8 mouse cellular contexts compared by ENCODE assay signal in the genomic region with DNA sequence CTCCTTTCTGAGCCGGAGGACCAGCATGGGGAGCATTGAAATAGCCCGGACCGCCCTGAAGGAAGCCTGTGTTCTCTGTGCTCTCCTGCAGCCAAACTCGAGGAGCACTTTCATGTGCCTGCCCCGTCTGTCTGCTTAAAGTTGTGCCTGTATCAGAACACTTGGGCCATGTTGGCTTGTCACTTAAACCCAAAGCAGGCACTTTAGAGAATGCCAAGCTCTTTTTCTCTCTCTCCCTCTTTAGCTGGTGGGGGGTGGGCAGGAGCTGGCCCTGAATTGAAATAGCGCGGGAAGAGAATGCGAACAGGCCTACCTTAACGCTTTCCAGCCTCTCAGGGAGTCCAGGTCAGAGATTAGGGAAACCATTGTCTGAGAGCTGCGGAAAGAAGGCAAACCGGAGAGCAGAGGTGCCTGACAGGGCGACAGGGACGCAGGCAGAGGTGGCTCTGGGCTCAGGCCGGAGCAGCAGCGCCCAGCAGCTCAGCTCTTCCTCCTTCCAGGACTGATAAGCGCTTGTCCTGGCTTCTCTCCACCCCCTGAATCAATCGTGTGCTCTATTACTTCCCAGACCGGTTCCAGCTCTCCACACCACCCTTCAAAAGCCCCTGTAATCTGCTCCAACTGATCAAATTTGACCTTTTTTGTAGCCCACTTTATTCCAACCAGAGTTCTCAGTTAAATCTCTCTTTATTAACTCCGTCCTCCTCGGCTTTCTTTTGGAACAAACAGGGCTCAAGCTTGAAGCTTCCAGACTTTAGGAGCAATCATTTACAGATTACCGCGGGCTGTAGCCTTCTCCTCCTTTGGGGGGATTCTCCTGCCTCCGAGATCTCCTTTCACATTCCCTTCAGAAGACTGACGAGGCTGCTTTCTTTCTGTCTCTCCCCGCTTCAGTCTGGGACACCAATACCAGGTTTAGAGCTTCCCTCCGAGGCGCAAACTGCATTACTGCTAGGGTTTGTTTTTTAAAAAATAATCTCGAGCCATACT.
DNase-seq lines count a peak whose midpoint lies in the region; ATAC-seq and TF ChIP-seq lines count a peak whose summit lies in the region.

No protein-coding gene starts in this region.

- DNase-seq in adrenal gland, postnatal 10 days, result peak; percentile 61
- peak; percentile 55 for DNase-seq in embryonic facial prominence, embryonic 14.5 days (ENCODE audit: low spot score)
- peak; percentile 66 for DNase-seq in heart, postnatal 0 days (ENCODE audit: low spot score)
- DNase-seq in frontal cortex, postnatal 25 days (ENCODE audit: low spot score in 2 of 2), result no peak
- DNase-seq in layer of hippocampus, postnatal 25 days (ENCODE audit: extremely low spot score in 1 of 2, low spot score in 1 of 2), result no peak

- peaks cover 3% of the 10 kb centered on the region for H3K79me3 ChIP-seq in C2C12 (ENCODE audit: low read depth)

- TF ChIP-seq CTCF in C2C12 (IDR thresholded peaks at IDR 0.05; ENCODE audit: control insufficient read depth, insufficient read depth, insufficient read length), result no peak
- TF ChIP-seq CTCF in heart, postnatal 0 days (IDR thresholded peaks at IDR 0.05; ENCODE audit: low read depth), result no peak

- peak overlapping the region; percentile 81 for H3K27ac ChIP-seq in embryonic facial prominence, embryonic 14.5 days (replicated peaks; ENCODE audit: low read depth, low read length)
- H3K27ac ChIP-seq in heart, postnatal 0 days (ENCODE audit: low read depth), result peak overlapping the region; percentile 98
- H3K27ac ChIP-seq in limb, embryonic 15.5 days, result peak overlapping the region; percentile 69

- H3K4me2 ChIP-seq in embryonic facial prominence, embryonic 14.5 days (ENCODE audit: low read depth, low read length), result peak overlapping the region; percentile 58
- H3K4me2 ChIP-seq in heart, postnatal 0 days (ENCODE audit: low read depth, low read length), result peak overlapping the region; percentile 80
- H3K4me2 ChIP-seq in limb, embryonic 15.5 days, result peak overlapping the region; percentile 45
- H3K4me2 ChIP-seq in myocyte (ENCODE audit: low read depth), result peak overlapping the region; percentile 89

- no peaks in the 10 kb centered on the region for H3K36me3 ChIP-seq in C2C12 (ENCODE audit: control insufficient read depth, insufficient read depth)
- no peaks in the 10 kb centered on the region for H3K36me3 ChIP-seq in embryonic facial prominence, embryonic 14.5 days (ENCODE audit: control insufficient read depth, insufficient read depth, low read length)
- H3K36me3 ChIP-seq in heart, postnatal 0 days (replicated peaks; ENCODE audit: control insufficient read depth, insufficient read depth, low read length), result peaks cover 10% of the 10 kb centered on the region
- peaks cover 3% of the 10 kb centered on the region; the same call in 1 of the 2 replicates for H3K36me3 ChIP-seq in limb, embryonic 15.5 days
- no peaks in the 10 kb centered on the region for H3K36me3 ChIP-seq in myocyte (ENCODE audit: control insufficient read depth, insufficient read depth)

- H3K27me3 ChIP-seq in C2C12 (ENCODE audit: control insufficient read depth, insufficient read depth, insufficient read length) (no peaks in the 10 kb centered on the region), myocyte (ENCODE audit: control insufficient read depth, insufficient read depth, insufficient read length) (no peaks in the 10 kb centered on the region)
- H3K27me3 ChIP-seq in embryonic facial prominence, embryonic 14.5 days (replicated peaks; ENCODE audit: control insufficient read depth, insufficient read depth, low read length), result no peaks in the 10 kb centered on the region
- no peaks in the 10 kb centered on the region for H3K27me3 ChIP-seq in heart, postnatal 0 days (ENCODE audit: control insufficient read depth, insufficient read depth, low read length)
- H3K27me3 ChIP-seq in limb, embryonic 15.5 days, result no peaks in the 10 kb centered on the region

- H3K79me2 ChIP-seq in C2C12 (ENCODE audit: control insufficient read depth, insufficient read depth) (peaks cover 23% of the 10 kb centered on the region), myocyte (ENCODE audit: control insufficient read depth, insufficient read depth) (peaks cover 6% of the 10 kb centered on the region)

- H3ac ChIP-seq in C2C12 (ENCODE audit: control insufficient read depth, insufficient read length, low read depth) (peak overlapping the region; percentile 76), myocyte (ENCODE audit: control insufficient read depth, insufficient read length) (peak overlapping the region; percentile 6)

- peak; percentile 41; the same call in 1 of the 2 replicates for TF ChIP-seq EP300 in heart, postnatal 0 days (IDR thresholded peaks at IDR 0.05; ENCODE audit: low read depth)

- peaks cover 14% of the 10 kb centered on the region for H3K9me3 ChIP-seq in embryonic facial prominence, embryonic 14.5 days (ENCODE audit: control insufficient read depth, low read length)
- H3K9me3 ChIP-seq in heart, postnatal 0 days (replicated peaks; ENCODE audit: control insufficient read depth, low read length), result peaks cover 13% of the 10 kb centered on the region
- no peaks in the 10 kb centered on the region for H3K9me3 ChIP-seq in limb, embryonic 15.5 days

- H3K9ac ChIP-seq in embryonic facial prominence, embryonic 14.5 days (ENCODE audit: low read depth, low read length), result peak overlapping the region; percentile 71
- peak overlapping the region; percentile 76 for H3K9ac ChIP-seq in heart, postnatal 0 days (replicated peaks; ENCODE audit: low read depth, low read length)
- H3K9ac ChIP-seq in limb, embryonic 15.5 days, result 0 out of 2 replicates have a peak overlapping the region, but pooled peaks have one; percentile 11

- TF ChIP-seq POLR2A in myocyte (IDR thresholded peaks at IDR 0.05; ENCODE audit: insufficient read length, low read depth), result peak; percentile 80

- WGBS in embryonic facial prominence, embryonic 14.5 days, result 6% methylated on average over 25 of the region's 28 CpGs
- 6% methylated on average over 28 of the region's 28 CpGs for WGBS in heart, postnatal 0 days
- WGBS in limb, embryonic 15.5 days, result 10% methylated on average over 28 of the region's 28 CpGs

- peak; percentile 65 for ATAC-seq in embryonic facial prominence, embryonic 14.5 days (ENCODE audit: low read depth)
- ATAC-seq in heart, postnatal 0 days (ENCODE audit: insufficient read depth, low read depth), result peak; percentile 77
- ATAC-seq in limb, embryonic 15.5 days (ENCODE audit: insufficient number of reproducible peaks, low FRiP score, low TSS enrichment, low read depth), result peak; percentile 55; the same call in 1 of the 2 replicates

- peaks cover 24% of the 10 kb centered on the region for H3K4me1 ChIP-seq in embryonic facial prominence, embryonic 14.5 days (ENCODE audit: control insufficient read depth, insufficient read depth, low read length)
- peaks cover 15% of the 10 kb centered on the region for H3K4me1 ChIP-seq in heart, postnatal 0 days (ENCODE audit: control insufficient read depth, insufficient read depth)
- H3K4me1 ChIP-seq in limb, embryonic 15.5 days, result peaks cover 11% of the 10 kb centered on the region

- H3K4me3 ChIP-seq in C2C12 (ENCODE audit: insufficient read depth, poor library complexity, severe bottlenecking), result peak overlapping the region; percentile 22
- peak overlapping the region; percentile 34 for H3K4me3 ChIP-seq in embryonic facial prominence, embryonic 14.5 days (ENCODE audit: low read depth, low read length)
- H3K4me3 ChIP-seq in heart, postnatal 0 days (ENCODE audit: low read depth, low read length), result peak overlapping the region; percentile 55
- H3K4me3 ChIP-seq in limb, embryonic 15.5 days, result peak overlapping the region; percentile 34
- peak overlapping the region; percentile 40 for H3K4me3 ChIP-seq in myocyte

TF ChIP-seq in C2C12, 6 proteins besides CTCF, POLR2A, EP300 and RAD21:
- TF ChIP-seq MYOG (IDR thresholded peaks at IDR 0.05; ENCODE audit: control insufficient read depth, extremely low read depth, insufficient read length) (no peak), USF1 (IDR thresholded peaks at IDR 0.05; ENCODE audit: low read depth) (no peak), MYOD1 (IDR thresholded peaks at IDR 0.05; ENCODE audit: control insufficient read depth, insufficient read length, low read depth) (no peak), MAX (IDR thresholded peaks at IDR 0.05) (no peak), CEBPB (IDR thresholded peaks at IDR 0.05; ENCODE audit: low read depth) (no peak)

TF ChIP-seq in myocyte, 11 proteins besides CTCF, POLR2A, EP300 and RAD21:
- no peak for TF ChIP-seq MYOD1 (IDR thresholded peaks at IDR 0.05; ENCODE audit: control insufficient read depth in 1 of 3, insufficient read length in 2 of 3, low read depth in 2 of 3)
- TF ChIP-seq POLR2AphosphoS2 (IDR thresholded peaks at IDR 0.05; ENCODE audit: insufficient read length, low read depth), result peak; percentile 81
- no peak for TF ChIP-seq USF1 (IDR thresholded peaks at IDR 0.05; ENCODE audit: low read depth)
- peak in 1 of 3 experiments; percentile 9 for TF ChIP-seq MYOG (IDR thresholded peaks at IDR 0.05; ENCODE audit: control insufficient read depth in 1 of 3, insufficient read depth in 1 of 3, insufficient read length in 2 of 3, low read depth in 2 of 3)

Comparison
In these comparisons a context has a peak if more than half of its experiments do, and no peak if none do; other contexts are left out.
1. DNase-seq: peak in adrenal gland, postnatal 10 days (single experiment), embryonic facial prominence, embryonic 14.5 days (single experiment) and heart, postnatal 0 days (single experiment); none in frontal cortex, postnatal 25 days (0 of 2) and layer of hippocampus, postnatal 25 days (0 of 2).
2. H3K9ac ChIP-seq: peak in every context shown above with its lines; median percentile 76 in heart, postnatal 0 days; 71 in embryonic facial prominence, embryonic 14.5 days; 11 in limb, embryonic 15.5 days.
3. Peak in every context shown above with its lines, with median percentiles within 50 percentile points of each other: H3K4me3 ChIP-seq, ATAC-seq, H3K27ac ChIP-seq and H3K4me2 ChIP-seq.